Mouse (Mus musculus) C3H10T1/2 (cell line): Measurements from ENCODE around the gene Kdelr3. TPM values are rescaled to one million over a fixed set of nuclear protein-coding genes. Genes with fewer than 3 reads are reported as not detected.

ENCODE experiments used
- polyA plus RNA-seq, 2 experiments: library from polyadenylated mRNA; unstranded; fragments of >200 nt; fragmentation: generic; extraction: Trizol; gene quantifications; one replicate each; pipeline ENCODE4 v1.2.1; 2012; ENCODE audit warnings: missing spikeins in 2 of 2

Gene Kdelr3
- 10 to 100 TPM; 32.3 to 63.8 TPM for polyA plus RNA-seq

GRCm38 (mm10) chr15:79516171-79517096 is at the start of gene Kdelr3:
Gene Kdelr3 (plus strand): TSS chr15:79516411.

GRCm38 (mm10) chr15:79504707-79505452 is 11.3 kb upstream of the Kdelr3 start, which contains the start of gene Kcnj4:
Gene Kcnj4 (minus strand): TSS chr15:79505241.

GRCm38 (mm10) chr15:79546410-79547288 is 30.4 kb downstream of the Kdelr3 start, which contains the start of gene Ddx17:
Gene Ddx17 (minus strand): TSS chr15:79546741.

Other genes starting within 250 kb of the Kdelr3 start
- under 1 TPM in 1 of 2 experiments, not detected in 1; 0.13 TPM for gene Baiap2l2, start 230.9 kb upstream of the Kdelr3 start, polyA plus RNA-seq
- gene Pla2g6, start 188.0 kb upstream of the Kdelr3 start, polyA plus RNA-seq: 10 to 100 TPM; 11.8 to 22.9 TPM
- 1 to 10 TPM; 3.3 to 7.1 TPM for gene Maff, start 169.8 kb upstream of the Kdelr3 start, polyA plus RNA-seq
- gene Tmem184b, start 112.8 kb upstream of the Kdelr3 start, polyA plus RNA-seq: 10 to 100 TPM; 22.2 to 89.4 TPM
- 10 to 100 TPM; 36.7 to 78.9 TPM for gene Csnk1e, start 60.8 kb upstream of the Kdelr3 start, polyA plus RNA-seq
- gene Kcnj4, start 11.2 kb upstream of the Kdelr3 start, polyA plus RNA-seq: under 1 TPM in 1 of 2 experiments, not detected in 1; 0.04 TPM
- 100 to 1,000 TPM in 1 of 2 experiments, 10 to 100 TPM in 1; 13.2 to 129 TPM for gene Ddx17, start 30.3 kb downstream of the Kdelr3 start, polyA plus RNA-seq
- not detected for gene Dmc1, start 88.7 kb downstream of the Kdelr3 start, polyA plus RNA-seq
- 1 to 10 TPM in 1 of 2 experiments, under 1 TPM in 1; 0.05 to 2.3 TPM for gene Fam227a, start 142.5 kb downstream of the Kdelr3 start, polyA plus RNA-seq
- gene Cby1, start 142.8 kb downstream of the Kdelr3 start, polyA plus RNA-seq: 10 to 100 TPM; 45.2 to 87.1 TPM
- gene Tomm22, start 154.4 kb downstream of the Kdelr3 start, polyA plus RNA-seq: 100 to 1,000 TPM; 108 to 117 TPM
- 10 to 100 TPM; 15.7 to 50.5 TPM for gene Josd1, start 171.5 kb downstream of the Kdelr3 start, polyA plus RNA-seq
- 10 to 100 TPM; 41.7 to 42.9 TPM for gene Gtpbp1, start 174.4 kb downstream of the Kdelr3 start, polyA plus RNA-seq
- 100 to 1,000 TPM in 1 of 2 experiments, 10 to 100 TPM in 1; 12.5 to 130 TPM for gene Sun2, start 226.1 kb downstream of the Kdelr3 start, polyA plus RNA-seq